Mouse (Mus musculus) cerebellum, adult 9-11 months (tissue): ENCODE results near the gene AC134908.4.
A peak's percentile ranks its signal among the peaks of the same experiment; 100 is the strongest.

Experiments used
- DNase-seq: peaks from one replicate; pipeline ENCODE4 v3.0.0; 2022

Gene AC134908.4

DNA sequence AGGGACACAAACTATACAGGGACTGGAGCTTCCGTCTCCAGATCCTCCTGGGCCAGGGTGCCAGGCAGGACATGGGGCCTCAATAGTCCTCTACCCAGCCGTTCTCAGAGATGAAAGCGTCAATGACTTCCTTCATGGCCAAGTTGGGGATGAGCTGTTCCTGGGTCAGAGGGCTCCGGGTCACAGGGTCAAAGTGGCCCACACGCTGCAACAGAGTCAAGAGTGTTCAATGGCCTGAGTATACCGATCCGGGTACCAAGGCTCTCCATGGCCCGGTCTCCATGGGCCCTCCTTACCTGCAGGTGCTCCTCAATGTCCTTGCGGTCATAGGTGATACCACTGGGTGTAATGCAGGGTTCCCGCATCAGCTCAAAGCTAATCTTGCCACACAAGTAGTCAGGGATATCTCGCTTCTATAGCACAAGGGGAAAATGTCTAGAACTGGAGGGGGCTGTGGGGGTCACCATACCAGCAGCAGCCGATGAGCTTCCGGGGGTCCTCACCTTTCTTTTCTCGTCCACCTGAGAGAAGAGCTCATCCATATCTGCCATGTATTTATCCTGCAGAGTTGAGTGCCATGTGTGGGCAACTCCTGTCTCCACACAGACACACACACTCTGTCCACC lies 35.5 kb upstream of the AC134908.4 start:
- no peak for DNase-seq

DNA sequence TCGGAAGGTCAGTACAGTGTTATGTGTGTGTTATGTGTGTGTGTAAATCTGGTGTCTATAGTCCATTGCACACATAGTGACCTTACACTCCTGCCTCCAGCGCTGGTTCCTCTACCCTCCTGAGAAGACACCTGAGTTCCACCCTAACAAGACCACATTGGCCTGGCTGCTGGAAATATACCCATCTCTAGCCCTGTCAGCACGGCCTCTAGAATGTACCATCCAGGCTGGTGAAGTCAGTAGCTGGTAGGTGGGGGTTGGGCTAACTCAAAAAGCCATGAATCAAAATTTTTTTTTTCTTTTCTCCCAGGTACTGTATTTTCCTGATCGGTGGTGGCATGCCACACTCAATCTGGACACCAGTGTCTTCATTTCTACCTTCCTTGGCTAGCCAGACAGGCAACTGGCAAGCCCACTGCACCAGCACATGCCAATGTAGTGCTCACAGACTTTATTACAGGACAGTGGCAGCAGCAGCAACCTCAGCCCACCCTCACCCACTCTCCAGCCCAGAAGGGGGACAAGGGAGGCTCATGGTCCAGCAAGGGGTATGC lies 34.8 kb upstream of the AC134908.4 start:
- DNase-seq, result peak; percentile 64

DNA sequence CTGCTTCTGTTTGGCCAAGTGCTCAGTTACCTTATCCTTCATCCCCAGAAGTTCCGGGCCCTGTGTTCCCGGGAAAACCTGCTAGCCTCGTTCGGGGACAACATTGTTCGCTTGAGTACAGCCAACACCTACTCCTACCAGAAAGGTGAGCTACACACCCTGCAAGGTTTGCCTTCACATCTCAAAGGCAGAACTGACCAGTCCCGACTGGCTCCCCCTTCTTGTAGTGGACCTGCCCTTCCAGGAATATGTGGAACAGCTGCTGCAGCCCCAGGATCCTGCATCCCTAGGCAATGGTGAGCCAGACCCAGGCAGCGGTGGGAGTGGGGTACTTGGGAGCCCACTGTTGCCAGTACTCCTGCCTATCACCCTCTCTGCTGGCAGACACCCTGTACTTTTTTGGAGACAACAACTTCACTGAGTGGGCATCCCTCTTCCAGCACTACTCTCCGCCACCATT lies 34.1 kb upstream of the AC134908.4 start:
- peak; percentile 63 for DNase-seq

DNA sequence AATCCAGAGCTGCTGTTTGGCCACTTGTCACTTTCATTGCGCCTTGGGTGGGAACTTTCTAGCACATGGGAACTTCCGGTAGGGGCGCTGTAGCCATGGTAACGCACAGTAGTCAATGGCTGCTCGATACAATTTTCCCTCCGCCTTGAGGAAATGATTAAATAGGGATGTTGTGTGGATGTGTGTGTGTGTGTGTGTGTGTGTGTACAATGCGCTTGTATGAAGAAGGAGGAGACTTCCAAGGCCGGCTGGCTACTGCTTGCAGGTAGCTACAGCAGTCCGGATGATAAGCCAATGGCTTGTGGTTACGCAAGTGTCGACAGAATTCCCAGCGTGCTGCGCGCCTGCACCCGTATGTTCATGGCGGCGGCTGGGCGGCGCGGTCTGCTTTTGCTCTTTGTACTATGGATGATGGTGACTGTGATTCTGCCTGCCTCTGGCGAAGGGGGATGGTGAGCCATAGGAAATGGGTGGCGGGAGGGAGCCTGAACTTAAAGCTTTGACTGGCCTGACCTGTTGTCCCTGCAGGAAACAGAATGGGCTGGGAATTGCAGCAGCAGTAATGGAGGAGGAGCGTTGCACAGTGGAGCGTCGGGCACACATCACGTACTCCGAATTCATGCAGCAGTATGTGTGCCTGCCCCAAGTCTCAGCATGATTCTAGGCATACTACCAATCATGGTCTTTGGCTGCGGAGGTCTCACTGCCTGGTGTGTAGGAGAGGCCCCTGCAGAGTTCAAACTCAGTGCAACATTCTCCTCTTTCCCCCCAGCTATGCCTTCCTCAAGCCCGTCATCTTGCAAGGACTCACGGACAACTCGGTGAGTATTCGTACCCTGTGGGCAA lies 33.5 kb upstream of the AC134908.4 start, which contains the start of gene Jmjd8:
Gene Jmjd8, plus strand, starts transcription at position 156 of the 846 bp plus-strand sequence.
- DNase-seq, result peak; percentile 83

DNA sequence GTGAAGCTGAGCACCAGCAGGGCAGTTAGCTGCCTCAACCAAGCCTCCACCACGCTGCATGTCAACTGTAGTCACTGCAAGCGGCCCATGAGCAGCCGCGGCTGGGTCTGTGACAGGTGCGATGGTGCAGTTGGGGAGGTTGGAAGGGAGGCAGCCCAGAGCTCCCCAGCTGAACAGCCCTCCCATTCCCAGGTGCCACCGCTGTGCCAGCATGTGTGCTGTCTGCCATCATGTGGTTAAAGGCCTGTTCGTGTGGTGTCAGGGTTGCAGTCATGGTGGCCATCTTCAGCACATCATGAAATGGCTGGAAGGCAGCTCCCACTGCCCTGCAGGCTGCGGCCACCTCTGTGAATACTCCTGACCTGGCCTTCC lies 32.8 kb upstream of the AC134908.4 start:
- DNase-seq, result peak; percentile 72

DNA sequence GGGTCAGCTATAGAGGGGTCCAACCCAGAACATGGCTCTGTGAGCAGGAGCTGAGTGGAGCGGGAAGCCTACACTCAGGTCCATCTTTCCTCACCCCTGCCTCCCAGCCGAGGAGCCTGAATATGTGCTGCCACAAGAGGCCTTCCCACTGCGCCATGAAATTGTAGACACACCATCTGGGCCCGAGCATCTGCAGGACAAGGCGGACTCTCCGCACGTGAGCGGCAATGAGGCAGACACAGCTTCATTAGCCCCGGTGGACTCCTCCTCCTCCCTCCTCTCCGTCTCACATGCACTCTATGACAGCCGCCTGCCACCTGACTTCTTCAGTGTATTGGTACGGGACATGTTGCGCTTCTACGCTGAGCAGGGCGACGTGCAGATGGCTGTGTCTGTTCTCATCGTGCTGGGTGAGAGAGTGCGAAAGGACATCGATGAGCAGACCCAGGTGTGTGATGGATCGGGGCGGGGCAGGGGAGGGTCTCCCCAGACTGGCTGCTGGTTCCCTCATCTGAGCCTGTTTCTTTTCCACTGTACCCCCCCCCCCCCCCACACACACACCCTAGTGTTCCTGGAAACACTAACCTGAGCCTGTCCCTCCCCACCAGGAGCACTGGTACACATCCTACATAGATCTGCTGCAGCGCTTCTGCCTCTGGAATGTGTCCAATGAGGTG lies 32.2 kb upstream of the AC134908.4 start:
- DNase-seq, result peak; percentile 68

DNA sequence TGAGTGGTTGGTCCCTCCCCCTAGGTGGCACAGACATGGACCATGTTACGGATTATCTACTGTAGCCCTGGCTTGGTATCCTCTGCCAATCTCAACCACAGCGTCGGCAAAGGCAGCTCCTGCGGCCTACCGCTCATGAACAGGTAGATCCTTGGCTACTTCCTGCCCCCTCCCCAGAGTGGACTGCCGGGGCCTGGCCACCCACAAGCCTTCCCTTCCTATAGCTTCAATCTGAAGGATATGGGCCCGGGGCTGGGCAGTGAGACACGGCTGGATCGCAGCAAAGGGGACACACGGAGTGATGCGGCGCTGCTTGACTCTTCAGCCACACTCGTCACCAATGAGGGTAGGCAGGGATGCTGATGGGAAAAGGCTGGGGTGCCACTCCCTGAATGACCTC lies 31.6 kb upstream of the AC134908.4 start:
- no peak for DNase-seq

DNA sequence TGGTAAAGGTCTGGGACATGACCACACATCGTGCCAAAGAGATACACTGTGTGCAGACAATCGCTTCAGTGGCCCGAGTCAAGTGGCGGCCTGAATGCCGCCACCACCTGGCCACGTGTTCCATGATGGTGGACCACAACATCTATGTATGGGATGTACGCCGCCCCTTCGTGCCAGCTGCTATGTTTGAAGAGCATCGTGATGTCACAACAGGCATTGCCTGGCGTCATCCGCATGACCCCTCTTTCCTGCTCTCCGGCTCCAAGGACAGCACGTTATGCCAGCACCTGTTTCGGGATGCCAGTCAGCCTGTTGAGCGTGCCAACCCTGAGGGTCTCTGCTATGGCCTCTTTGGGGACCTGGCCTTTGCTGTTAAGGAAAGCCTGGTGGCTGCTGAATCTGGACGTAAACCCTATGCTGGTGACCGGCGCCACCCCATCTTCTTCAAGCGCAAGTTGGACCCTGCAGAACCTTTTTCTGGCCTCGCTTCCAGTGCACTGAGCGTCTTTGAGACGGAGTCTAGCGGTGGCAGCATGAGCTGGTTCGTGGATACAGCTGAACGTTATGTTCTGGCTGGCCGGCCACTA lies 30.6 kb upstream of the AC134908.4 start:
- no peak for DNase-seq

DNA sequence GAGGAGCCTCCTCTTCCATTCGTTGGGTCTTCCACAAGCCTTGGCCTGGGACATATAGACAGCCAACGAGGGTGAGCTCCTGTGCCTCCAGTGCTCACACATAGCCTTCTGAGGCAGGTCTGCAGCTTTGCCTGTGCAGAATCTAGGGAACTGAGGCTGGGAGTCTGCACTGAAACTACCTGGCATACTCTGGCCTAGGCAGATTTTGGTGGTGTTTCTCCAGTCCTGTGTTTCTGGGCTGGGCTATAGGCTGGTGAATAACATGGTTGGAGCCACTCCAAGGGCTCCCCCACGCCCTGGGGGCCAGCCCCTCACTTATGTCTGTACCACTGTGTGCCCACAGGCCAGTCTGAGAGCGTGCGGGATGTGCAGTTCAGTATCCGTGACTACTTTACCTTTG lies 29.9 kb upstream of the AC134908.4 start:
- no peak for DNase-seq

DNA sequence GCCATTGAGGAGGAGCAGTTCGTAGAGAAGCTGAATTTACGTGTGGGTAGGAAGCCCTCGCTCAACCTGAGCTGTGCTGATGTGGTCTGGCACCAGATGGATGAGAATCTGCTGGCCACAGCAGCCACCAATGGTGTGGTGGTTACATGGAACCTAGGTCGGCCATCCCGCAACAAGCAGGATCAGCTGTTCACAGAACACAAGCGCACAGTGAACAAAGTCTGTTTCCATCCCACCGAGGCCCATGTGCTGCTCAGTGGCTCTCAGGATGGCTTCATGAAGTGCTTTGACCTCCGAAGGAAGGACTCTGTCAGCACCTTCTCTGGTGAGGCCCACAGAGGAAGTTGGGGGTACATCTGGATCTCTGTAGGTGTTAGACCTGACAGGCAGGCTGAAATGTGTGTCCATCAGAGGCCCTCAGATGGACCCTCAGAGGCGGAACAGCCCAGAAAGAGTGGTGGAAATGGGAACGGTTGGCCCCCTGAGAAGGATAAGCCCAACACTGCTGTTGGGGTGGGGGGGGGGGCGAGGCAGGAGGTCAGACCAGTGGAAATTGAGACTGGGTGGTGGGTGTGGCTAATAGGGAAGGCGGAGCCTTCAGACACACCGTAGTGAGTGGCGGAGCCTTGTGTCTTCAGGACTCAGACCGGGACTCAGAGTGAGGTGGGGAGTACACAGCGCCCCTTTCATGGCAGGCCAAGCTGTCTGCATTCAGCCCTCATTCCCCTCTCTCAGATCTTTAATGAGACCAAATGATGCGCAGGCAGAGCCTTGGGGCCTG lies 29.1 kb upstream of the AC134908.4 start:
- DNase-seq, result no peak

DNA sequence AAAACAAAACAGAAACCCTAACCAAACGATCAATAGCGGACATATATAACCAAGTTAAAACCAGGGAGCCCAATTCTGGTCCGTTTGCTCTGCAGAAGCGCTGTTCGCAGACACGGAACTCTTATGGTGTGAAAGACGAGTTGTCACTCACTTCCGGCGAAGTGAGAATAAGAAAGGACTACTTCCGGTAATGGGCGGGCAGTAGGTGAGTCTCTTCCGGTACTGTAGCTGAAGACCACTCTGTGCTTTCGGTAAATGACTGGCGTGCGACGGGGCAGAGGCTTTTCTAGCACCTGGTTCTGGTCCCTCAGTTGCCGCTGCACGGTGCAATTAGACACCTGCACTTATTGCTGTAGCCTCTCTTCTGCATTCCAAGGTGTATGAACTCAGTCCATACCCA lies 28.0 kb upstream of the AC134908.4 start, which contains the start of gene Wdr24:
Gene Wdr24, plus strand, starts transcription at position 176 of the 400 bp plus-strand sequence.
- peak; percentile 84 for DNase-seq

DNA sequence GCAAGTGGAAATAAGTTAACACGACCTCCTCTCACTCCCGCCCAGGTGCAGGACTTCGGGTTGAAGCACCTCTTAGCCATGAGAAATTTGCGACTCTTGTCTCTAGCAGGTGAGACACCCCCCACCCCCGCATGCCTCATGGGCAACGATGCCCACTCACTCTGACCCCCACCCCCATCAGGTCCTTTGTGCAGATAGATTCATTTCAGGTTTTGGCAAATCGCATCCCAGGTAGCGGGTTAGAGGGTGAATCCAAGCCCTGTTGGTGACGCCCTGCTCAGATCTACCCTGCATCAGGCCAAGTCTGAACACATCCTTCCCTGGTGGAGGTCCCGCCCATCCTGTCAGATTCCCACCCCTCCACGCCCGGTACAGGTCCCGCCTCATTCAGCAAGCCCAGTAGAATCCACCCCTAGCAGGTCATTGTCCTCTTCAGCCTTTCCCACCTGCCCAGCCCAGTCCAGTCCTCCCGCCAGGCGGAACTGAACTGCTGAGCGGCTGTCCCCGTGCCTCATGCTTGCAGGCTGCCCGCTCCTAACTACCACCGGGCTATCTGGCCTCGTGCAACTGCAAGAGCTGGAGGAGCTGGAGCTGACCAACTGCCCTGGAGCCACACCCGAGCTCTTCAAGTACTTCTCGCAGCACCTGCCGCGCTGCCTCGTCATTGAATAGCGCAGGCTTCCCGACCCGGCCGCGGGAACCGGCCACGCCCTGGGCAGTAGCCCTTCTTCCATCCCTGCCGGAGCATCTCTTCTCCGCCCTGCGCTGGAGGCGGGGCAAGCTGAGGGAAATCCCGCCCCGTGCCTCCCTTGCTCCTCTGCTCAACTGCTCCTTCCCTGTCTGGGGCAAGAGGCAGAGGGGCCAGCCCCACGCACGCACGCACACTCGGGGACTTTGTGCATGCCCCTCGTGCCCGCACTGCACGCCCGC lies 23.7 kb upstream of the AC134908.4 start:
- DNase-seq, result peak; percentile 49

DNA sequence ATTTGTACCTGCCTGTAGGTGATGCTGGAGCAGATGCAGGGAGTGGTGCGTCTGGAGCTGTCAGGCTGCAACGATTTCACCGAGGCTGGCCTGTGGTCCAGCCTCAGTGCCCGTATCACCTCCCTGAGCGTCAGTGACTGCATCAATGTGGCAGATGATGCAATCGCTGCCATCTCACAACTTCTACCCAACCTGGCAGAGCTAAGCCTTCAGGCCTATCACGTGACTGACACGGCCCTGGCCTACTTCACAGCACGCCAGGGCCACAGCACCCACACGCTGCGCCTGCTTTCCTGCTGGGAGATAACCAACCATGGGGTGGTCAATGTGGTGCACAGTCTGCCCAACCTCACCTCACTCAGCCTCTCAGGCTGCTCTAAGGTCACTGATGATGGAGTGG lies 22.2 kb upstream of the AC134908.4 start:
- DNase-seq, result no peak

DNA sequence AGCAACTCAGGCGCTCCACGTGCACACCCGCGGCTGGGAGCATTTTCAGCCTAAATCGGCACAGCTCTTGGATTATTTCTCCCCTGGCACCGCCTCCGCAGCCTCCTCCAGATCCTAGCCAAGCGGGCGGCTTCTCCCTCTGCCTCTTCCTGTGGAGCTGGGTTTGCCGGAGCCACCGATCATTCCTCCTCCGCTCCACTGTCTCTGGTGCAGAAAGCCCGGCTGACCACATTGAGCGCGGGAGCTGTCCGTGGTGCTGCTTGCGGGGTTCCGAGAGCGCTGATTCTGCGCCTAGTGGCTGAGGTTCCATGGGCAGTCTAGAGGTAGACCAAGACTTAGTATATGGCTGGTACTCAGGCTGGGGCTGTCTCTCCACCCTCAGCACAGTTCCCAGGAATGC lies 18.0 kb upstream of the AC134908.4 start:
- DNase-seq, result peak; percentile 75

DNA sequence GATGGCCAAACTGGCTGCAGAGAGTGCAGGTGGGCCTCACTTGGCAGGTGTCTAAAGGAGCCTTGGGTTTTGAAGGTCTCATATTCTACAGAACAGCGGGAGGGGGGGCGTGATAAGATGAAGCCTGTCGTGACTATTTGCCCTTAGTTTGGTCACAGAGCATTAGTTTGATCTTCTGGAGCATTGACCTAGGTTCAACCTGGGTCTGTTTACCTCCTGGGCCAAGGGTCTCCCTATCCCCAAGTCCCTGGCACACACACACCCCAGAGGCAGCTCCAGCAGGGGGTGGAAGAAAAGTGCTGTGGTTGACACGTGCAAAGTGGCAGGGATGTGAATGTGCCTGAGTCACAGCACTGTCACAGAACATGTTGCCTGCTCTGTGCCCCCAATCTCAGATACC lies 15.4 kb upstream of the AC134908.4 start:
- peak; percentile 69 for DNase-seq

DNA sequence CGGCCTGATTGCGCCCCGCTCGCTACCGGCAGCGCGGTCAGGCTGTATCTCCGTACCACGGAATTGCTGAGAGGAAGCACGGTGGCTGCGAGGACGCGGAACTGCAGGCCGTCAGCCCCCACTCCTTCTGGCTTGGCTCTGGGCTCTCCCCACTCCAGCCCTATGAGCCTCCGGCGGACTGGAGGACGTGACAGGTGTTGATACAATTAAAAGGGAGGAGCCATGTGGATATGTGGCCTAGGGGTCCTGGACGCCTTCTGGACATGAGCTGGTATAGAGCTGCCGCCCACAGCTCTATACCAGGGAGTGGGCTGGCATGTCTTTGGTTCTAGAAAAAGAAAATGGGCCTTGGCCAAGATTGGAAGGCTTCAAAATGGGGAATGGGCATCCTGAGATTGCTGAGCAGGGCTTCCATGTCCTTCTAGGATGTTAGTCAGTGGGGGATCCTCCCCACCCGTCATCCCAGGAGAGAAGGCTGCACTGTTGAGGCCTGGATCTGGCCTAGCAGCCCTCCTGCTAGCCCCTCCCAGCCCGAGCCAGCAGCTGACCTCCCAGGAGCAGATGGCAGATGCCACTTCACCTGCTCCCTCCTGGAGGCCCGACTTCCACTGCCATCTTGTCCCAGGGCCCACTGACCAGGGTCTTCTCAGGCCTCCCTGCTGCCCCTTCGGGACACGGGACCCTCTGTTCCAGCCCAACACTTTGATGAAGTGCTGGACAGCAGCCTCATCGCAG lies 14.3 kb upstream of the AC134908.4 start:
- DNase-seq, result peak; percentile 90

DNA sequence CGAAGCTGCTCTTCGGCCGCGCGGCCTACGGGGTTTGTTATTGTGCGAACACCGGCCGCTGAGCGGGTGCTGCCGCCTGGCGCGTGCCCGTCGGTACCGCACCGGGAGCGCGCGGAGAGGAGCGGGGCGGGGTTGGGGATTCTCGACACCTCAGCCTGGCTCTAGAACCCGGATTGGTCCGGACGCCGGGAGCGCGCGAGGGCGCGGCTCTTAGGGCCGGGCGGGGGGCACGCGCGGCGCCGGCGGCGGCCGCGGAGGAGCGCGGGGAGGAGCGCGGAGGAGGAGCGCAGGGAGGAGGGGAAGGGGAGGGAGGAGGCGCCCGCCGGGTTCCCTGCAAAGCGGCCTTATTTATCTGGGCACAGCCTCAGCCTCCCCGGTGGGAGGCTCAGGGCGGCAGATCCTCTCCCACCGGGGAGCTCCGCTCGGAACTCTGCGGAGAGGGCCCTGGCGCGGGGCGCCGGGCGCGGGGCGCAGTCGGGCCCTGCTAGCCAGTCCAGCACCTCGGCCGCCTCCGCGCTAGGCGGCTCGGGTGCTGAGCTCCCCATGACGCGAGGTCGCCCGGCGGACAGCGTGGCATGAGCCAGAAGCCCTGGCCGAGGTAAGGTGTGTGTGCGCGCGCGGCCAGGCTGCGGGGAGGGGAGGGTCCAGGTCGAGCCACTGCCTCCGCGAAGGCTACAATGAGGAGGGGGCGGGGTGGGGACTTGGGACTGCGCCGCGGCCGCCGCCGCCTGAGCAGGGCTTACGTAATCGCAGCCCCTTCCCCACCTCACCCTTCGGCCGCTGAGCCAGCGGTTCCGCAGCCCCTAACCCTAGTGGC lies 13.5 kb upstream of the AC134908.4 start, which contains the start of gene Fbxl16:
Gene Fbxl16, plus strand, starts transcription at position 297 of the 817 bp plus-strand sequence.
- peak; percentile 97 for DNase-seq

DNA sequence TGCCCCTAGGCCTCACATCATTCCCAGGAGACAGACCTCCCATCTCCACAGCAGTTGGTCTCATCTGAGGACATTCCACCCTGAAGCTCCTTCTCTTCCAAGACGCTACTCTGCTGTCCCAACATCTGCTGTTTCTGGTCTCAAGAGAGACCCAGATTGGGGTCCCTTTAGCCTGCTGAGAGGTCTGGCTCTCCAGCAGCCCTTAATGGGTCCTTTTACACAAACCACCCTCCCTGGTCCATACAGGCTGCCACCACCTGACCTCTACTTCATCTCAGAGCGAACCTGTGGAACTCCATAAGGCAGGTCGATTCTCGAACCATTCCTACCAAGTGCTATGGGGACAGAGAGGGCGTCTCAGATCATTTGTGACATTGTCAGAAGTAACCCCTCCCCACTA lies 12.6 kb upstream of the AC134908.4 start:
- peak; percentile 64 for DNase-seq

DNA sequence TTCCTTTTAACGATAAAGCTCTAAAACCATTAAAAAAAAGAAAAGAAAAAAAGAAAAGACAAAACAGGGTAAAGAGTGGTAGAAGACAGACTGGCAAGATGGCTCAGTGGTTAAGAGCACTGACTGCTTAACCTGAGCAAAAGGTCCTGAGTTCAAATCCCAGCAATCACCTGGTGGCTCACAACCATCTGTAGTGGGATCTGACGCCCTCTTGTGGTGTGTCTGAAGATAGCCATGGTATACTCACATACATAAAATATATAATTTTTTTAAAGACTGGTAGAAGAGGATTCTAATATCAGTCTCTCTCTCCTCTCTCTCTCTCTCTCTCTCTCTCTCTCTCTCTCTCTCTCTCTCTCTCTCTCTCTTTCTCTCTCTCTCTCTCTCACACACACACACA lies 12.0 kb upstream of the AC134908.4 start:
- peak; percentile 40 for DNase-seq
